Mouse (Mus musculus): ENCODE data around the gene Stab2.

DNA sequence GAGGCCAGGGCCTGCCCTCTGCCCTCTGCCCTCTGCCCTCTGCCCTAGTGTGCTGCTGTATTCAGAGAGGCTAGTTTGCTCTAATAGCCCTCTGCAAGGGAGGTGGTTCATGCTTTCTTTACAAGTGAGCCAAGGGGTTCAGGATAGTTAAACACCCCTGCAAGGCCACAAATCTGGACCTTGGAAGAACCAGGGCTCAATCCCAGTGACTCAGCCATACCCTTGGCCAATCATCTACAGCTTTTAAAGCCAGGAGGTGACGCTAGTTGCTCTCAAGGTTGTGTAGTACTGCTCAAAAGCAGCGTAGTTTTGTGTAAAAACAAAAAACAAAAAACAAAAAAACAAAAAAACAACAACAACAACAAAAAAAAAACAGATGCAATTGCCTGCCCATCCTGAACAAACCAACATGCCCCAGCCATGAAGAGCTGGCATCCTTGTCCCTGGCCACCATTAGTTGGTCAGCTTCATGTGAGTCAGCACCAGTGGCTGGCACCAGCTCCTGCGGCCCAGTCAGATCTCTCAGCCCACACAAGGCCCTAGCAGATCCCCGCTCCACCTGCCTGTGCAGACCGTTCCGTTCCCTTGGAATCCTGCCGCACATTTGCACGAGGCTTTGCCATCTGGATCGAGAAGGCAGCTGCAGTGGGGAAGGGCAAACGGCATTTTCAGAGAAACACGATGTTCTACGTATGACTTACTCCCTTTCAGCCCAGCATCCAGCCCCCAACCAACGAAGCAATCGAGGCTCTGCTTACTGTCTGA, 117.5 kb downstream of the Stab2 start:
- no peak for TF ChIP-seq CTCF (conservative IDR thresholded peaks at IDR 0.05; ENCODE audit: low read length)
- TF ChIP-seq POU5F1 (IDR thresholded peaks at IDR 0.05; ENCODE audit: borderline replicate concordance, low read length) = no peak
